Mouse (Mus musculus): ENCODE results near the gene 4930407I10Rik.

4930407I10Rik gene

DNA sequence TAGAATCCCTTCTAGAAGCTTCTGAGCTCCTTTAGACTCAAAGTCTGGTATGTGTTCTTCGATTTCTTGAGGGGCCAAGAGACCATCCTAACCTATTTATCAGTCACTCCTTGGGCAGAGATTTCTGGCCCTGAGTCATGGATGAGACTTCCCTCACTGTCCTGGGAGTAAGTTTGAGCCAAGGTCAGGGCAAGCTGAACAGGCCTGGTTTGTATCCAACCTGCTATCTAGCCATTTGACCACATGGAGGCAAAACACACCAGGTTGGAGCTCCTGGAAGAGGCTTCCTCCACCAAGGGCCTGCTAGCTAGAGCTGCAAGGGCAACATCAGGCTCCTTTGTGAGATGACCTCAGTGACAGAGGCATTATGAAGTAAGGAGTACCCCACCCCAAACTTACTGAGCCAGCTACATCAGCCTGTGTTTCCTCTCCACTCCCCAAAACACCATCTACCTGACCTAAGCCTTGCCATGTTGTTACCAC, at the start of gene 4930407I10Rik:
Gene 4930407I10Rik, plus strand, starts transcription at position 433 of the 483 bp plus-strand sequence.
- no peak for DNase-seq

DNA sequence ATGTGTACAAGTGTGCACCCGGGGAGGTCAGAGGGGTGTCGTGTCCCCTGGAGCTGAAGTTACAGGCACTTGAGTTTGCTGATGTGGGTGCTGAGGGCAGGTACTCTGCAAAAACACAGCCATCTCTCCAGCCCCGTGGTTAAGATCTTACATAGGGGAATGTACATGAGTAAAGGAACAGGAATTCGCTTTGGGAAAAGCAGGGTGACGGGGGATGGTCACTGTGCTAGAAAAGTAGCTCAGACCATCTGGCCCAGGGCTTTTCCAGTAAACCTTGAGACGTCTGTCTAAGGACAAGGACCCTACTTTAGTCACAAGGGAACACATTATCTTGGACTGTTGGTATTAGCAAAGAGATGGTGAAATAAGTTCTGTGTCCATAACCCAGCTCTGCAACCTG, 47.0 kb upstream of the 4930407I10Rik start:
- DNase-seq: no peak

DNA sequence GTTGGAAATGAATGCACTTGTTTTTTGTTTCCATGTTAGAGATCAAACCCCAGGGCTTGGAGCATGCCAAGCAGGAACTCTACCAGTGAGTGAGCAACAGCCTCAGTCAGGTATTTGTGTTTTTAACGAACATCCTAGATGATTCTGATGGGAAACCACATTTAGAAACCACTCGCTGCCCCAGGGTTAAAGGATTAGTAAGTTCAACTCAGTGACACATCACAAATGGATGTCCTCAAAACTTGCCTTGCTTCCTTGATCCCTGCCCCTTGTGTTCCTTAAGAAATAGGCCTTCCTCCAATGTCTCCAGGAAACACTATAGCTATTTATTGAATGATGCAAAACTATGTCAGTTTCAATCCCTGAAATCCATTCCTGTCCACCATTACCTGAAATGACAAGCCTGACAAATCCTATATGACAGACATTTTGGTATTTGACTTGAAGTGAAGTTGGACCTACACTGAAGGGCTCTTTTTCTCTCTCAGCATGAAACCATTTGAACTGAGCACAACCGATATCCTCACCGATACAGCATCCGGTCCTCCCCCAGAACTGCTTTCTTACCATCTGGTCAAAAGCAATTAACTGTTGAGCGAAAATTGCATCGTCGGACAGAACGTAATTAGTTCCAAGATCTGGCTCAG, 44.1 kb upstream of the 4930407I10Rik start:
- no peak for DNase-seq

DNA sequence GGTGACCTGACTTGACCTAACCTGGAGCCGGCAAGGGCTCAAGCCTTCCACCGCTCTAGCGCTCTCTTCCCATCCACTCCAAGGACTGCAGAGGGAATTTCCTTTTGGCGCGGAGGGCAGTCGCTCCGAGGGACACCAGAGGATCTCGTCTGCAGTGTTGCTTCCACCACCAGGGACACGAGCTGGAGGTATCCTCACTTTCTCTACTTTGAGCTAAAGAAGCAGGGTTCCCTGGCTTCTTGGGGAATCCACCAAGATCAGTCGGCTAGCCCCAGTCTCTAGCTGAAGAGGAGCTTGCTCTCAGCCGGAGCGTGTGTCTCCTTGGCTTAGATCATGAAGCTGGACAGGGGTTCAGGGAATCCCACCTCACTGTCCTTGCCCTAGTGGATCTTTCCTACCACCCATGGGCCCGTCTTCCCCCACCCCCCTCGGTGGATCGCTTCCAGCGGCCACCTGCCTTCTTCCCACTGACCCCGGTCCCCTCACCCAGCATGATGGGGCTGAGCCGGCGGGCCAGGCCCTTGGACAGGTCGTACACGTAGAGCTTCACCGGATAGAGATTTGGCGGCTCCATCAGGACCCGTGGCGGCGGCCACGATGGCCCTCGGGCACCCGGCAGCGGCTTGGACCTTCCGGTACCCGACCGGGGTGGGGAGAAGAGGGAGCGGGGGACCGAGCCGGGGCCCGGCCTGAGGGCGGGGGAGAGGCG, 43.4 kb upstream of the 4930407I10Rik start:
- peak; percentile 44 to 51 for DNase-seq

DNA sequence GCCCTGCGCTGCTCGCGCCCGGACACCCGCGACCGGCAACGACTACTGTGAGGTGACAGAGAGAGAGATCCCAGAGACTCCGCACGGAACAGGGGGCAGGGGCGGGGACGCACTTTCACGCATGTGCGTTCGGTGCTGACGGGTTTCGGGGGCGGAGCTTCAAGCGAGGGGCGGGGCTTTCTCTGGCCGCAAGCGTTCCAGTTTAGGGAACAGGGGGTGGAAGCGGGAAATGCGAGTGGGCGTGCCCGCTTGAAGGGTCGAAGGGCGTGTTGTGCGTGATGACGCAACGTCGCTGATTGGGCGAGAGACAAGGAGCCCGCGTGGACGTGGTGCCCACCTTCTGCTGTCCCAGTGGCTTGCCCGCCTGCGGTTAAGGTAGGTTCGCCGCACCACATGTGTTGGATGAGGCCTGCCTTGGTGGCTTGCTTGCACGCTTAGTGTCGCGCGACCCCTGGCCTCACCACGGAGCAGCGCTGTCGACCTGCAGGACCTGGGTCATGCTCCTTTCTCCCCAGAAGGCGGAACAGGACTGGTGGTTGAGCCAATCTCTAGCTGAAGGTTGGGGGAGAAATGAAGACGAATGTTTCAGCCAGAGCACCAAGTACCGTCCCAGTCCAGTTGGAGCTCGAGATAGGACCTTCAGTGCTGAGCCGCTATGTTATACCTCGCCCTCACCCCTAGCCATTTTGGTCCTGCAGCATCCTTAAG, 42.7 kb upstream of the 4930407I10Rik start:
- DNase-seq: peak; percentile 99 to 100

DNA sequence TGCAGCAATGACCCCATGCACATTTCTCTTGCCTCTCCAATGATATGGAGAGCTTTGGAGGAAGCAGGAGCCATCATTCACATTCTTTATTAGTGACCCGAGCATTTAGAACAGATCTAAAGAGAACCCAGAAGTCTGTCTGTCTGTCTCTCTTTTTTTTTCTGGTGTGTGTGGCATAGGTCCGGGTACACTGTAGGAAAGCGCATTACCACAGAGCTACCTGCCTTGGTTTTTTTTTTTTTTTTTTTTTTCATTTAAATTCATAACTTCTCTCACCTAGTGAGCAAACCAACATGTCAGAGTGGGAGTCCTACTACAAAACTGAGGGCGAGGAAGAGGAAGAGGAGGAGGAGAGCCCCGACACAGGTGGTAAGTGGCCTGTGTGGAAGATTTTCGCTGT, 42.1 kb upstream of the 4930407I10Rik start:
- no peak for DNase-seq

DNA sequence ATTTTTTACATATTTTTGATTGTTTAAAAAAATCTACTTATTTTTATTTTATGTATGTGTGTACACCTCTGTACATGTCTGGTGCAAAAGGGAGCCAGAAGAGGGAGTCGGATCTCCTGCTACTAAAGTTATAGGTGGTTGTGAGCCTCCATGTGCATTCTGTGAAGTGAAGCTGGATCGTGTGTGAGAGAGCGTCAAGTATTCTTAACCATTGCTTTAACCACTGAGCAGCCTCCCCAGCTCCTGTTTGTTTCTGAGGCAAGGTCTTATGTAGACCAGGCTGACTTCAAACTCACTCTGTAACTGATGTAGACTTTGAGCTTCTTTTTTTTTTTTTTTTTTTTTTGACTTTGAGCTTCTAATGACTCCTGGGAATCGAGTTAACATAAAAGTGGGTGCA, 41.5 kb upstream of the 4930407I10Rik start:
- no peak for DNase-seq

DNA sequence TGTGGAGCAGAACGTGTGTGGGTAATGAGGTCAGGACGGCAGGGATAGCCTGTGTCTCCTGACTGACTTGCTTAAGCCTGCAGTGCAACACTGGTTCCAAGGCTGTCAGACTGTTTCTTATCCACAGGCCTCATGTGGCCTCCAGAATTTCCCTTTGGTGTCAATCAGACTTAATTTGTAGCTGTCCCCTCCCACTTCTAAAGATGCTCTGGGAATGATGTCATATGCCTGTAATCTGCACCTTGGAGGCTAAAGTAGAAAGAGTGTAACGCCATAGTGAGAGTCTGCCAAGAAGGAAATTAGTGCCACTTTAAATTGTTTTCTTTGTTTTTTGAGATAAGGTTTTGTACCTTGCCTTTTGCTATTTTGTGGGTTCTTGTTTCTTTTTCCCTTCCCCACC, 39.7 kb upstream of the 4930407I10Rik start:
- DNase-seq: no peak

DNA sequence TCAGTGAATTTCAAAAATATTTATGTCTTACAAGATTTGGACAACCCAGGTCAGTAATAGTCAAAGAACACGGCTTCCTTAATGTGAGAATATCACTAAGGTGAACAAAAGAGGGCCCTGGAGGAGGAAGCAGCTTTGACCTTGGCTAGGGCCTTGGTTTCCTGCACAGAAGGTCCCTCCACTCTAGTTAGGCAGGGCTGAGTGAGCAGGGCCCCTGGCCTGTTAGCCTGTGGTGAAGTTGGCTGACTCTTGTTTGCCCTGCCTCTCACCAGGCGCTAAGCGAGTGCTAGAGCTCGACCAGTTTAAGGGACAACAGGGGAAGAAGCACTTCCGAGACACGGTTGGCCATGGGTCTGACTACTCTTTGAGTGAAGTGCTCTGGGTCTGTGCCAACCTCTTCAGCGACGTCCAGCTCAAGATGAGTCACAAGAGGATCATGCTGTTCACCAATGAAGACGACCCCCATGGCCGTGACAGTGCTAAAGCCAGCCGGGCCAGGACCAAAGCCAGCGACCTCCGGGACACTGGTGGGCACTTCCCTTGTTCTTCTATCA, 36.3 kb upstream of the 4930407I10Rik start:
- DNase-seq: no peak

DNA sequence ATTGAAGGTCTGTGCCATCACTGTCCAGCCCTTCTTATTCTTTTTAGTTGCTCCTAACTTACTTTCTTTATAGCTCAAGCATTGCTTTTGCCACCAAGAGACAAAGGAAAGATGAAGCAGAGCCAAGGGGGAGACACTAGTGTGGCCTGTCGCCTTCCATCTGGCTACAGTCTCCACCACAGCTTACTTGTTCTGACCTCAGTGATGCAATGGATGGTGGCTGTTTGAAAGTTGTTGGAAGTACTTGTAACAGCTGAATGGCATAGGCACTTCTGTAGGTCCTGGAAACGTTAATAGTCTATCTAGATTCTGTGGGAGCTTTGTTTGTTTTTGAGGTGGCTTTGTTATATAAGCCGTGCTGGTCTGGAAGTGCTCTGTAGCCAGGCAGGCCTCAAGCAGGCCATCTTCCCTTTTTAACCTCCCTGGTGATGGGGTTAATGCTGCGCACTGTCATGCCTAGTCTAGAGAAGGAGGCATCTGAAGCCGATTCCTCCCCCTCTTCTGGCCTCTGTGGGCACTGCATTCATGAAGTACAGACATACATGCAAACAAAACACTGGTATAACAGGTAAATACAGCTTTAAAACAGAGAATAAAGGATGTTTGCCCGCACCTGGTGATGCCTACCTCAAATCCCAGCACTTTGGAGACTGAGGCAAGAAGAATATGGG, 34.9 kb upstream of the 4930407I10Rik start:
- DNase-seq: no peak

DNA sequence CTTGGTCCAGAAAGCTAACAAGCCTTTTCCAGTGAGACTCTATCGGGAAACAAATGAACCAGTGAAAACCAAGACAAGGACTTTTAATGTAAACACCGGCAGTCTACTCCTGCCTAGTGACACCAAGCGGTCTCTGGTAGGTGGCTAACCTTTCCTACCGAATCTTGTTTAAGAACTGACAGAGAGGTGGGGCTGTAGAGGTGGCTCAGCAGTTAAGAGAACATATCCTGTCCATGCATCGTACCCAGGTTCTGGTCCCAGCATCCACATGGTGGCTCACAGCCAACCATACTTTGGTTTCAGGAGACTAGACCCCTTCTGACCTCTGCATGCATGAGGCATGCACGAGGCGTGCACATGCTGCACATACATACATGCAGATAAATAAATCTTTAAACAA, 31.7 kb upstream of the 4930407I10Rik start:
- DNase-seq: no peak

DNA sequence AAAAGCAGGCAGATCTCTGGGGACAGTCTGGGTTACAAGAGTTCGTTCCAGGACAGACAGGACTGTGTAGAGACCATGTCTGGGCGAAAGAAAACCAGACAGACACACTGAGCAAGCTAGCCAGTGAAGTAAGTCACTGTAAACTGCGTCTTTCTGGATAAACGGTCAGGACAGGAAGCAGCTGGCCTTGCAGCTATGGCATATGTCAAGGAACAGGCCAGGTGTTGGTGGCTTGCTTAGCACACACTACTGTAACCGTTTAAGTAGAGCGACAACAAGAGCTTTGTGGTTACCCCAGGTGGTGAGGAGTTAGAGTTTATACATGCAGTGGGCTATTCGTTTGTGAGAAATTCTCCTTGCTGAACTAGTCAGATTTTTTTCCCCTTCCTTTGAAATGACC, 31.2 kb upstream of the 4930407I10Rik start:
- DNase-seq: no peak

DNA sequence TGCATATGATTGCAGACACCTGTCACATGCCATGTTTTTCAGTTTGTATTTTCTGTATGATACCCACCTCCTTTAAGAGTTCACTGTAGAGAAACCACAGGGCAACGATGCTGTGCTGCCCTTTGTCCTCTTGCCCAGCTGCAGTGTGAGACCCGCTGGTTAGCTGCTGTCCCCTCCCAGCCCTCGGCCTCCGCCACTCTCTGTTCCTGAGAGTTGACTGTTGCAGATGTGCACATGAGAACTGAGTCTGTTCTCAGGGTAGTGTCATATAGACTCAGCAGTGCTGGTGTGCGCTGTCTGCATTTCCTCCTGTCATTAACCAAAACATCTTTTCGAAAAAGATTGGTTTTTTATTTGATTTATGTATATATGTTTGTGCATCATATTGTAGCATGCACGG, 26.6 kb upstream of the 4930407I10Rik start:
- DNase-seq: no peak

DNA sequence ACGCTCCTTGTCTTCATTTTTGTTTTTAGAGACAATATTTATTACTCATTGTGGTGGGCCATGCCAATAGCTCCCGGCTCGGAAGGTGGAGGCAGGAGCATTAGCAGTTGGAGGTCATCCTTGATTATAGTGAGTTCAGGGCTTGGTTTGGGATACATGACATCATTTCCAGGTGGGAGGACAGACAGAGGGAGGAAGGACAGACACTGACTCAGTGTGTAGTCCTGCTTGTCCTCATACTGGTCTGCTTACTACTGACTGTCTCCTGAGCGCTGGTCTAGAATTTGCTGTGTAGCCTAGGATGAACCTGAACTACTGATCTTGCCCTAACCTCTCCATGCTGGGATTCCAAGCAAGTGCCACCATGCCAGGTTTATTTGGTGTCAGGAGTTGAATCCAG, 25.2 kb upstream of the 4930407I10Rik start, which contains the start of gene Desi1:
Gene Desi1, minus strand, starts transcription at position 101 of the 400 bp plus-strand sequence.
- DNase-seq: no peak

DNA sequence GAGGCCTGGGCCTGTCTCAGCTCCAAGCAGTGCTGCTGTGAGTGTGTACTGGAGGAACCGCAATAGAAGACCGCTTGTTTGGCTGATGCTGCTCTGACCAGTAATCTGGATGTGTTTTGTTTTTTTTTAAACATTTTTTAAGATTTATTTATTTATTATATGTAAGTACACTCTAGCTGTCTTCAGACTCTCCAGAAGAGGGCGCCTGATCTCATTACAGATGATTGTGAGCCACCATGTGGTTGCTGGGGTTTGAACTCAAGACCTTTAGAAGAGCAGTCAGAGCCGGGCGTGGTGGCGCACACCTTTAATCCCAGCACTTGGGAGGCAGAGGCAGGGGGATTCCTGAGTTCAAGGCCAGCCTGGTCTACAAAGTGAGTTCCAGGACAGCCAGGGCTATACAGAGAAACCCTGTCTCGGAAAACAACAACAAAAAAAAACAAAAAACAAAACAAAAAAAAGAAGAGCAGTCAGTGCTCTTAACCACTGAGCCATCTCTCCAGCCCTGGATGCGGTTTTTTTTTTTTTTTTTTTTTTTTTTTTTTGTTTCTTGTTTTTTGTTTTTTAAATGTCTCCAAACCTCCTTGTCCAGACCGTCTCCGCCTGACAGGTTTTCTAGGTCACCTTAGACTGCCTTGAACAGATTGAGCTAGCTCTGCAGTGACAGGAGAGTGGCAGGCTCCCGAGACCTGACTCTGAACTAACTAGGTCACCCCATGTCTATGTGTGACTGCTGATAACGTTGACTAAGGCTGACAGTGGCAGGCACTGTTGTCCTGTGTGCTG, 22.9 kb upstream of the 4930407I10Rik start:
- peak in 1 of 2 experiments; percentile 22 for DNase-seq

DNA sequence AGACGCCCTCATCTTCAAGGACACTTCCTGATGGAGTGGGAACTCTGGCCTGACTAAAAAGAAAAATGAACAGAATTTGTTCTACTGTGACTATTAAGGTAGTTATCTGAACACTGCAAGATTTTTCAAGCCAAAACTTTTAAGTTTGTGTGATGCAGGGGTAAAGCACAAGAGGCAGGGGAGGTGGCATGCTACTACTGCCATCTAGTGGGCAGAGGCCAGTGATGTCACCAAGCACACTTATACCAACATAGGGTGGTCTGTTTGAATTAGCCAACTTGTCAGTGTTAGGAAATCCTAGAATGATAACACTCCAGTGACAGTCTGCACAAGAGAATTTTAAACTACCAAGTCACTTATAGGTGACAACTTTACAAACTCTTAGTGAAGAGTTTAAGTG, 18.3 kb upstream of the 4930407I10Rik start:
- peak; percentile 27 to 41 for DNase-seq

DNA sequence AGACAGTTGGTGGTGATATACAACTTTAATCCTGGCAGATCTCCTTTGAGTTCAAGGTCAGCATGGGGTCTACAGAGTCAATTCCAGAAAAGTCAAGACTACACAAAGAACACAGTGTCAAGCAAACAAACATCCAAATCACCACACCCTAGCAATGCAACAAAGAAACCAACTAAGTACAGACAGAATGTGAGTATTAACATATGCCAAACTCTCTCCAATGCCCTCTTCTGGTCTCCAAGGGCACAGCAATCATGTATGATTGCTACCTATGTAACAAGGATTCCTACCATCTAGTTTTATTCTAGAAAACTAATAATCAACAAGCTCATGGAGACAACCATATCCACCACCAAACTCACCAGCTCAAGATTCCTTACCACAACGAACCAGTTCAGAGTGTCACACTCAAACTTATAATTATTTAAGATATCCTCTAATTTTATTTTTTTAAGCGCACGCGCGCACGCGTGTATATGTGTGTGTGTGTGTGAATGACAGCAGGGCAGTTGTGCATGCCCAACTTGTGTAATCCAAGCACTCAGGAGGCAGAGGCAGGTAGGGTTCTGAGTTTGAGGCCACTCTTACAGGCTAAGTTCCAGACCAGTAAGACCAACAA, 14.7 kb upstream of the 4930407I10Rik start:
- peak in 1 of 2 experiments; percentile 23 for DNase-seq

DNA sequence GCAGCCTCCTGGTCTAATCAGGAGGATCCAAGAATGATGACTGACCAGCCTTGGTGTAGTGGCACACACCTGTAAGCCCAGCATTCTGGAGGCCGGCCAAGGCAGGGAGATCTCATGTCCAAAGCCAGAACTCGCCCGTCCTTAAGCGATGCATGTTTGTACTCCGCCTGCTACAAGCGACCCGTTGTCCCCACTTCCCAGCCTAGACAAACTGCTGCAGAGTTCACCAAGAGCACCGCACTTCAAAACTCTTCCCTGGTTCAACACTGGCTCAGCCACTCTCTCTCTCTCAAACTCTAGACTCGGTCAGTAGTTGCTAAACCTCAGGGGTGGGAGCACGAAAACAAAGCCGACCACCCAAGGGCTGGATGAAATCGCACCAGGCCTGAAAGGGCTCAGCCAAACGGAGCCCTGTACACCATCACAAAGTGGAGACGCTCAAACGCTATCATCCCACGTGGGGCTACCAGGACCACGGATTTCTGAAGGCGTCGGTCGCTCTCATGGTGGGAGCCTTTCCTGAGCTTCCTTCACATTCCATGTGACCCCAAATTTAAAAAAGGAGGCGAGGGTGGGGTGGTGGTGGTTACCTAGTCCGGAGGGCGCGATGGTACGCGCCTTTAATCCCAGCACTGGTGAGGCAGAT, 12.6 kb upstream of the 4930407I10Rik start:
- peak; percentile 22 to 31 for DNase-seq

DNA sequence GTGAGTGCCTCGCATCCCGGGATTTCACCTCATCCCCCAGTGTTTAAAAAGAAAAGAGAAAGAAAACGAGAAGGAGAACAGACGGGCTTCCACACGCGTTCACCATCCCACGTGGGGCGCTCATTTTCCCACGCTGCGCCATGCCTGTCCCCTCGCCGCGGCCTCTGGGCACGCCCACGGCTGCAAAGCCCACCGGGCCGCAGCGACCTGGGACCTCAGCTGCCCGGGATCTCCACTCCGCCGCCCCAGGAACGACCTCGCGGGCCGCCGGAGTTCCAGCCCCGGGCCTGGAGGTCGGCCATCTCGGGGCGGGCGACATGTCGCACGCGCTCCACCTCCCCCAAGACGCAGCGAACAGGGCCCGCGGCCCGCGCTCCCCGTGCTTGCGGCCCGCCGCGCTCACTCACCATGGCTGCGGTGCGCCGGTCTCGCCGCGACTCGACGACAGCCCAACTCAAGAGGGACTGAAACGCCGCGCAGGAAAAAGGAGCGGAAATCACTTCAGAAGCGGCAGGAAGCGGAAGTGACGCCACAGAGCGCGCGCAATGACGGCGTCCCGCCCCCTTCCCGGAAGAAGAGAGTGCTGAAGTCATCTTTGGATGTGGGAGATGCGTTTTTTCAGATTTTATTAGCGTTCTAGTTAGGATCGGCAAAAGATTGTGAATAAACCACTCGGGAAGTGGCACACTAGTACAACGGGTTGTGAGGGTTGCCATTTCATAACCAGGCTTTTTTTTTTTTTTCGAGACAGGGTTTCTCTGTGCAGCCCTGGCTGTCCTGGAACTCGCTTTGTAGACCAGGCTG, 11.7 kb upstream of the 4930407I10Rik start, which contains the start of gene Snu13:
Gene Snu13, minus strand, starts transcription at position 519 of the 804 bp plus-strand sequence.
- DNase-seq: peak; percentile 93 to 94

DNA sequence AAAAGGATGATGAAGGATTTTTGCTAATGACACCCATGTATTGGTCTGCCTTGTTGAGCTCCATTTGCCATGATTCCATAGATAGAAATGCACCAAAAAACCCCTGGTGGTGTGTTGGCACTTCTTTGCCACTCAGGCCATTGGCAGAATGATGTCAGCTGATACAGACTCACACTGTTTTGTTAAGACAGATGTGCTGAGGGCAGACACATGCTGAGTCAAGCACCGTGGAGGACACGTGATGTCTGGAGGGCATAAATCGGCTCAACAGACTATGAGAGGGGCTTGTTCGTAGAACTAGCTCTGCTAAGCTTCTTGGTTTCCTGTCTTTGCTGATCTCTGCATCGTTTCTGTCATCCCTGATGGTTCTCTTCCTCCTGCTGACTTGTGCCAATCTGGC, 6.4 kb upstream of the 4930407I10Rik start:
- DNase-seq: no peak

All from cerebellum, postnatal 36 days (tissue).